Mouse (Mus musculus) gastrocnemius, postnatal 4 days (tissue): Measurements from ENCODE around the gene Fgfr1op2. TPM values are rescaled to one million over a fixed set of nuclear protein-coding genes. Genes with fewer than 3 reads are reported as not detected.
"Not testable (repeated sequence)": the region's sequence is repeated elsewhere in the genome, so short reads cannot be mapped to it uniquely, and the experiment has no call there.

ENCODE experiments used
- DNase-seq, 2 experiments: peaks; one replicate each; pipeline ENCODE4 v3.0.0; 2021 to 2022; ENCODE audit warnings: low spot score in 2 of 2, mixed read lengths in 2 of 2
- long read RNA-seq, 2 experiments: library from polyadenylated mRNA; stranded (forward); transcript quantifications; one replicate each; pipeline ENCODE4 v2.0.0; 2021
- total RNA-seq, 2 experiments: library from RNA; stranded (reverse); gene quantifications; 2 replicates each; pipeline ENCODE4 v1.2.3; 2021

Fgfr1op2 gene
- 10 to 100 TPM; 52.2 to 52.4 TPM for total RNA-seq
- long read RNA-seq, experiment 1, transcript Fgfr1op2-203 (6 exons, 2,766 nt), result minor isoform, 18 of 94 reads
- long read RNA-seq, experiment 1, transcript Fgfr1op2-204 (7 exons, 2,880 nt), result major isoform, 57 of 94 reads
- long read RNA-seq, experiment 1, transcript Fgfr1op2-202 (5 exons, 918 nt), result minor isoform, 10 of 94 reads
- long read RNA-seq, experiment 1, partial matches to known transcripts, result 4 of 94 reads
- long read RNA-seq, experiment 1, other reads (novel, unspliced or antisense), result 5 of 94 reads
- long read RNA-seq, experiment 2, transcript Fgfr1op2-202 (5 exons, 918 nt), result minor isoform, 13 of 112 reads
- long read RNA-seq, experiment 2, transcript Fgfr1op2-204 (7 exons, 2,880 nt), result major isoform, 66 of 112 reads
- long read RNA-seq, experiment 2, transcript Fgfr1op2-203 (6 exons, 2,766 nt), result minor isoform, 22 of 112 reads
- long read RNA-seq, experiment 2, partial matches to known transcripts, result 3 of 112 reads
- long read RNA-seq, experiment 2, other reads (novel, unspliced or antisense), result 8 of 112 reads

DNA sequence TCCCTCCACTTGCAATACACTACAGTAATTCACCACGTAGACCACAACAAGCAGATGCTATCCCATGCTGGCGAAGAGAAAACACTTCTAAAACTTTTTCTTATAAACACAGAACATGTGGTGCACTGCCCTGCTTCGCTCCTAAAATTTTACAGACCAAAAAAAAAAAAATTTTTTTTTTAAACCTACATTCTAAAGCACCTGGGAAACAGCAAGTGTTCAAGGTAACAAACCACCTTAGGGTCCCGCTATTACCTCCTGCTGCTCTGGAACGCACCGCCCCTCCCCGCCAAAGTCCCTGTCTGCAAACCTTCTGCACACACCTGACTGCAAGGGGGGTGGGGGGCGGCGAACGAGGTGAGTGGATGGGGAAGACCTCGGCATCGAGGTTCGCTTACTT, at the start of gene Fgfr1op2:
Fgfr1op2 (plus strand) TSS at position 301 of the 400 bp plus-strand sequence.
- DNase-seq, result no peak

DNA sequence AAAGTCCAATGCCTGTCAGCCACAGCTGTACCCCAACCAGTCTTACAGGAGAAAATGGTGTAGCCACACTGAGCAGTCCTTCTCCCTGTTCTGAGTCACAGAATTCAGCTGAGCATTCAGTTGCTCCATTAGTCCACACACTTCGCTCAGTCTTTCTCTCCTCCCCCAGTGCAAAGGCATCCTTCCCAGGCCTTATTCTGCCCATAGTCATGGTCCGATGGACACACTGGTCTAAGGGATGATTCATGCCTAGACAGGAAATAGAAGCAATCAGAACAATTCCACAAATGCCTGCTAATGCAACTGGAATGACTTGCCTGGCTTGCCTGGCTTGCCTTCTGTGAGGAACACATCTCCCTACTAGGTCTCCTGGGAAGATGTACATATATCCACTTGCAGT, 49.5 kb upstream of the Fgfr1op2 start:
- DNase-seq, result no peak

DNA sequence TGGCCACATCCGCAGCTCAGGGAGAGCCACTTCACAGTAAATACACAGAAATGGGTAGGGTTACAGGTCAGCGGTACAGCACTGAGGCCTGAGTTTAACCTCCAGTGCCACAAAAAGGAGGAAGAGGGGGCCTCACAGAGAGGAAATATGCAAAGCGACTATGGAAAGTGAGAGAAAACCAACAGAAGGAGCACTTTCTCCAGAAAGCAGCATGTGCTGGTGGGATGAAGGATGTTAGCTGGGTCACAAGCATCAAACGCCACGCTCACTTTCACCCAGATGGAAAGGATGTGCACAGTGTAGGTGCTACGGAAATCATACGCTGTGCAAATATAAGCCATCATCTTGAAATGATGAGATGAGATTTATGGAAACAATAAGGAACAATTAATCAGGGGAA, 46.6 kb upstream of the Fgfr1op2 start:
- no peak for DNase-seq

DNA sequence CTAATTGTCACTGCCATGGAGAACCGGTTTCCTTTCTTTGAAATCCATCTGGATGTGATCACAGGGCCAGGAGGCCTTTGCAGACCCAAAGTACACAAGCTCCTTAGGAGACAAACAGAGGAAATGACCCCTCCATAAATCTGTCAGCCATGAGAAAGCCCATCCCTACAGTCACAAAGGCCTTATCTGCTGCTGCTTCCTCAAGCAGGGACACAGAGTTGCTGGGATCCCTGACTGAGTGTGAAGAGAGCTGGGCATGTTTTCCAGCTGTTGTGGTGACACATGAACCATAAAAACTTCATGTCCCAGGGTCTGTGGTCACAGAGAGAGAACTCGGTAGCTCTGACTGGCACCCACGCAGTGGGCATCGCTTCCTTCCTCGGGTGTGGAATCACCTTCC, 46.2 kb upstream of the Fgfr1op2 start:
- no peak for DNase-seq

DNA sequence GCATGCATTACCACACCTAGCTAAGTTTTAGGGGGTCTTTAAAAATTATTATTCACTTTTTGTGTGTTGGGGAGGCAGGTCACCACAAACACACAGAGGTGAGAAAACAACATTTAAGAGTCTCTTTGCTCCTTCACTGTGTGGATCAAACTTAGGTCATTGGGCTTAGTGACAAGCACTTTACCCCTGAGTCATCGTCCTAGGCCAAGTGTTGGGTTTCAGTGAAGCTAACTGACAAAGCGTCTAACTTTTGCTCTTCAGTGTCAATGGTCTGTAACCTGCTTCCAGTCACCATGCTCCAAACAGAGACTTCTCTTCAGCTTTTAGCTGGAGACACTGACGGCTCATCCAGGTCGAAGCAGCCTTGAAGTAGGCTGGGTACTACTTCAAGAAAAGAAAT, 43.9 kb upstream of the Fgfr1op2 start:
- DNase-seq, result no peak

DNA sequence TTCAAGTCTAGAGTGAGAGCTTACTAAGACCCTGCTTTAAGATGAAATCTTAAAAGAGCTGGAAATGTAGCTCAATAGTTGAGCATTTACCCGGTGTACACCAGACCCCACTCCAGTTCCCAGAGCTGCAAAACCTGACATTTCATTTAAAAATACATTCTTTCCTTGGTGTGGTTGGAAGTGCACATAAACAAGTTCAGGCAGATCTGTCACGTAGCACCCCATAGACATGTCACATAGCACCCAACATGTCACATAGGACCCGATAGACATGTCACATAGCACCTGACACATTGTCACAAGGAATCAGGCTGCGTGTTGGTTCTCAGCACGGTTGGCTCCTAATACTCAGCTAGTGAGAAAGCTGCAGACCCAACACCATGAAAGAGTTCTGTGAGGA, 41.5 kb upstream of the Fgfr1op2 start:
- DNase-seq, result no peak

DNA sequence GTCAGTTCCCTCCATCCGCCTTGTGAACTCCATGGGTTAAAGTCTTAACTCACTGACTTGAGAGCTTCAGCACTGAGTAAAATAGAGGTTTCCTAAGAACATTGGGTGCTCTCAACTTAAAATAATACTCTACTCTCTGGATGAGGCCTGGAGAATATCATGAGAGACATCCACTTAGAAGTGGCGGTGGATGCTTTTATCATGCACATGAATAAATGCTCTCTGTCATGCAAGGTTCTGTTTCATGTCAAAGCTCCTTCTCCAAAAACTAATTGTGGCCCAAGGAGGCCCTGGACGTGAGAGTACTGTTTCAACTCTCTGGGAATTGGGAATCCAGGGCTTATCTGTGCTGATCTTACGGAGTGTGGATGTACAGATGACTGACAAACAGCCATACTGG, 39.9 kb upstream of the Fgfr1op2 start:
- no peak for DNase-seq

DNA sequence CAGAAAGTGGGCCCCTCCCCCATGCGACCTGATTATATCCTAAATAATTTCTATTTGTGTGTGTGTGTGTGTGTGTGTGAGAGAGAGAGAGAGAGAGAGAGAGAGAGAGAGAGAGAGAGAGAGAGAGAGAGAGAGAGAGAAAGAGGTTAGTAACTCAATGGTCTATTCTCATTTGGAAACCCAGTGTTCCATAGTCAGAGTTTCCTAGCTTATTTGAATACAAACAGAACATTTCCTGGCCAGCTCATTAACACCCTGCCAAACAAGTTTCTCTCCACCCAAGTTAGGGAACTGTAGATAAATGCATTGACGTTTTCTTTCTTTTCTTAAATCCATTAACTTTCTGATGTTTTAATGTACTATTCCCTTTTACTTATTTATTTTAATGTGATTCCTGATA, 38.9 kb upstream of the Fgfr1op2 start:
- DNase-seq, result no peak

DNA sequence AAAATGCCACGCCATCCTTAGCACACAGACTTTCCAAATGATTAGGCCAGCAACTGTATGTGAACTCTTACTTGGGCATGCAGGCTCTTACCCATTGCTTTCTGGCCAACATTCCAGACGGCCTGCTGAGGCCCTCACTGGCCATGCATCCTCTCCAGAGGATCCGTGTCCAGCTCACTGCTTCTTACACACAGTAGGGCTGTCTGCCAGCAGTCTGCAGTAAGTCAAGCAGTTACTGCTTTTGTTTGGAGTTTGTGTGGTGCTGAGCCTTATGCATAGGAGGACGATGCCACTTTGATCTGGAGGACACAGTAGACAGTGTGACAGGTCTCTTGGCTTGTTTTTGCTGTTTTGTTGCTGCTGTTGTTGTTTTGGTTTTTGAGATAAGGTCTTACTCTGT, 38.3 kb upstream of the Fgfr1op2 start:
- DNase-seq, result no peak

DNA sequence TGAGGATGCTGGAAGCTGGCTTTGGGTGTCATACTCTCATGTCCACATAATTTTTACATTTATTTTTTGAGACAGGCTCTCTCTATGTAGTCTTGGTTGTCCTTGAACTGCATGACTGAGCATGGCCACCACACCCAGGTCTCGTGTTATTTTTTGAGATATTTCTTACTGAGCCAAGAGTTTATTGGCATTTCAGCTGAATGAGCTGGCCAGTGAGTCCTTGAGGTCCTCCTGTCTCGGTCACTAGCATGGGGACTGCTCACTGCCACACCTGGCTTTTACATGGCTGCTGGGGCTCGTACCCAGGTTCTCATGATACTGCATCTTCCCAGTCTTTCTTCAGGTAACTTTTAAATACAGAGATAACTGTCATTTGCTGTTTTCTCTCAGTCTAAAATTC, 36.6 kb upstream of the Fgfr1op2 start:
- no peak for DNase-seq

DNA sequence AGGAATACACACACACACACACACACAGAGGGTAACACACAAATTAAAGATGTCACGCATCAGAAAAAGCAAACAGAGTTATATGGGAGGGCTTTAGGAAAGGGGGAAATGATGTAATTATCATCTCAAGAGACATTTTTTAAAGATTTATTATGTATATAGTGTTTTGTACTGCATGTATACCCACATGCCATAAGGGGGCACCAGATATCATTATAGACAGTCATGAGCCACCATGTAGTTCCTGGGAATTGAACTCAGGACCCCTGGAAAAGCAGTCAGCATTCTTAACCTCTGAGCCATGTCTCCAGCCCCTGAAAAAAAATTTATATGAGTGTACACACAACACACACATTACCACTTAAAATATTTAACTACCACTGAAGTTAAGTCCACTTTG, 32.4 kb upstream of the Fgfr1op2 start:
- no peak for DNase-seq

DNA sequence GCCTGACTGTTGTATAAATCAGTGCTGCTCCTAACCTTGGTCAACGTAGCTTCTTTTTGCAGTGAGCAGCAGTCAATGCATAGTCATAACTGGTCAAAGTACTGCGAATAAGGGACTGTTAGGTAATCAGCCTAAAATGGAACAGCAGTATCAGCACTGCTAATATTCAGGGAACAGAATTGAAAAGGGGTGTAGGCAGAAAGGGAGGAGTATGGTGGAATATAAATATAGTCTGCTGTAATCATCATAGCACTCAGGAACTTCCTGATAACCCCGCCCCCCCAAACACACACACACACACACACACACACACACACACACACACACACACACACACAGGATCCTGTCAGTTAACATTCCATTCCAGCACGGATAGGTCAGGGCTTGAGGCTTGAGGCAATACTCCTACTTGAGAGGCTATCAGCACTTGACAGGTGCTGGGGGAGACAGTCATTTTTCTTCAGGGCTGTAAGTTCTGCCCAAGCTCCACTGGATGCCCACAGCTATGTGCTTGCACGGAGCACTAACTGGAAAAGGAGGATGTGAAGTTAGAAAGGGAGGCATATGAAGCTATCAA, 31.6 kb upstream of the Fgfr1op2 start:
- DNase-seq, result no peak

DNA sequence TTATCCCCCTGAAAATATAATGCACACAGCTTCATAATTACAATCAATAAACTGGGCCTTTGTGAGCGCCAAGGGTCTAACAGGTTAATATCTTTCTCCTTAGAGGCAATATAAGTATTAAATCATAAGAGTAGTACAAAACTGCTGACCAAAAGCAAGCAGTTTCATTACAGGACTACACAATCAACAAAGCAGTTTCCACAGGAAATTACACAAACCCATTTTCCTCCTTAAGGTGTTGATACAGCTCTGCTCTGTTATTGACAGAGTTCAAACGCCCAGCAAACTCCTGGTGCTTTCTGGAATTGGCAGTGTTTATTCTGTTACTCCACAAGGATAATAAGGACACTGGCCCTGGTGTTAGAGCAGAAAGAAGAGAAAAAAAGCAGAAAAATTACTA, 26.6 kb upstream of the Fgfr1op2 start:
- DNase-seq, result no peak

DNA sequence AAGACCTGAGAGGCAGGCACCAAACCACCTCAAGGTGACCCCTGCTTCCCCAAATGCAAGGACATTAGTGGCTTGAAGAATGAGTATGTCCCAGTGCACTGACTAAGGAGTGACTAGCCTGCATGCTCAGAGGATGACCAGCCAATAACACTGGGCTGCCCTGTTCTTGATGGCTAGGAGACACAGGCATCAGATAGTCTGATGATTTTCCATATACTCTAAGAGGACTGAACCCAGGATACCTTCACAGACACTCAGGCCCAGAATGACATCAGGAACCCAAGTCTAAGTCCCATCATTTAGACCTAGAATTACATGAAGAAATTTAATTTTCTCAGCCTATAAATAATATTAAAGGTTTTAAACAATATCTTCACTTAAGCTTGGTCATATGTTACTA, 25.7 kb upstream of the Fgfr1op2 start:
- DNase-seq, result no peak

DNA sequence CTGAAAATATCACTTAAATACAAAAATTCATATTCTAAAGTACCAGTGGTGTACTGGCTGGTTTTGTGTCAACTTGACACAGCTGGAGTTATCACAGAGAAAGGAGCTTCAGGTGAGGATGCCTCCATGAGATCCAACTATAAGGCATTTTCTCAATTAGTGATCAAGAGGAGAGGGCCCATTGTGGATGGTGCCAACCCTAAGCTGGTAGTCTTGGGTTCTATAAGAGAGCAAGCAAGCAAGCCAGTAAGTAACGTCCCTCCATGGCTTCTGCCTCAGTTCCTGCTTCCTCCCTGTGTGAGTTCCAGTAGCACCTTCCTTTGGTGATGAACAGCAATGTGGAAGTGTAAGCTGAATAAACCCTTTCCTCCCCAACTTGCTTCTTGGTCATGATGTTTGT, 14.5 kb upstream of the Fgfr1op2 start:
- DNase-seq, result not testable (repeated sequence)

DNA sequence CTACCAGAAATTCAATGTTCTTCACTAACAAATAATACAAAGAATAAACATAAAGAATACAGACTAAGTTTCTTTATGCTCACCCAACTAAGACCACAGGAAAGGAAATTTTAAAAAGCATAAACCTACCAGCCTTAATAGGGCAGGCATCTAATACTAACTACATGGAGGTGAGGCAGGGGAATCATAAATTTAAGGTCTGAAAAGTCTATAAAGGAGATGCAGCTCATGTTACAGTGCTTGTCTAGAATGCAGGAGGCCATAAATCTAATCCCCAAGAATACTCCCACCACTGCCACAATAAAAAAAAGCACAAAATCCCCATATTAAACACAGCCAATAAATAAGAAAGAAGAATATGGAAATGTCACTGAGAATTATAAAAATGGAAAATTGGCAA, 4.9 kb upstream of the Fgfr1op2 start:
- no peak for DNase-seq

DNA sequence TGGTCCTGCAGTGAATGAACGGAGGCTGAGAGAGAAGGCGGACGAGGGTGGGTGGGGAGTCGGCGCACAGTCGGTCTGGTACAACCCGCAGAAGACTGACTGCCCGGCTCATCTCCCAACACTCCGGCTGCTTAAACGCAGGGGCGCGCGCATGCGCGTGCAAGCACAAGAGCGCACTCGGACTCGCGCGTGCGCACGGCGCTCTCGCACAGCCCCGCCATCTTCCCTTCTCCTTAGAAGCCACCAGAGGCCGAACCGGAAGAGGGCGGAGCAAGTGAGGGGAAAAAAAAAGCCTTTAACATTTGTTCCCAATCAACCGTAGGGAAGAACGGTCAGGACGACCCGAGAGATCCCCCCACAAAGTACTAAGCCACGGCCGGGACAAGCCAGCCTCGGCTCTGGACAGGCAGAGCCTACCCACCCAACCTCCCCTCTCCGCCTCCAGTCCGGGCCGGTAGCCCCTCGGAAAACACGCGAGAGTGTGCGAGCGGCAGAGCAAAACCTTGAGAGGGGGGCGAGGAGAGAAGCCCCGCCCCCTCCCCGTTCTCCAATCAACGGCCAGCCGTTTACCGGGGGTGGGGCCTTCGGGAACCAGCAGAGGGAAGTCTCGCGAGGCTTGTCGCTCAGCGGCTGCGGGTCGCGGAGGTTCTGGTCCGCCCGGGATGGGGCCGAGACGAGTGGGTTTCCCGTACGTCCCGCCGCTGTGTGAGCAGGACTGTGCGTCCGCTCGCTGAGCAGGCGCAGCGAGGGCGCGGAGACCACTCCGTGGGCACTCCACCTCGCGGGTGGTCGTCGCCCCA, 507 bp downstream of the Fgfr1op2 start, which contains the start of gene Ints13:
Ints13 (minus strand) TSS at position 526 of the 800 bp plus-strand sequence.
- peak; percentile 97 to 98 for DNase-seq

DNA sequence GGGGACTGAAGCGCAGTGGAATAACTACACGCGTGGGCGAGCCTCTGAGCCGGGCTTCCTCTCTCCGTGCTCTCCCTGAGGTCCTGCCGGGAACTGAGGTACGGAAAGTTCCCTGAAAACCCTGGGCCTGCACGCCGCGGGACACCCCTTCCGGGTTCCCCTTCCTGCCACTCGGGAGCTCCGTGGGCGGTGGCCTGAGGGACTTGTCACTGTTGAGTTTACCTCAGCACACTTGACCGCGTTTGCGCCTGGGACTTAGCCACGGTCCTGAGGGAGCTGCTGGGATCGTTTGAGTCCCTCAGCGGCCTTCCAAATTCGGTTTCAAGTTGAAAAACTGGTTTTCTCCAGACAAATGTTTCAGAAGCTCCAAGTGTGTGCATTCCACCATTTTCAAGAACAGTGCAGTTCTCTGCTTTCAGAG, 1.1 kb downstream of the Fgfr1op2 start:
- DNase-seq, result peak; percentile 55 to 70

DNA sequence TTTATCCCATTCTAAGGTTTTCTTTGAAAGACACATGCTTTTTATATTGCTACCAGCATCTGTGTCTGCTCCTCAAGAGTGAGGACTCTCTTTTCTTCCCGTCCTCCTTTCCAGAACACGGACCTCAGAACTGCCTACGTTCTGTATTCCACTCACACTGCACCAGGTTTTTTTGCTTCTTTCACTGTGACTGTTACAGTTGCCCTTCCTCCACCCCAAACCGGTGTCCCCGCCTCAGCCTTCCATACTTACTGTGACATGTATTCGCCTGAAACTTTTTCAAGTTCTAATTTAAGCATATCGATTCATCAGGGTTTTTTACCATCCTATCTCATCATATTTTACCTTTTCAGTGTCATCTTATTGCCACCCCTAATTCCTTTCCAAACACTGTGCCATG, 1.6 kb downstream of the Fgfr1op2 start:
- DNase-seq, result no peak

DNA sequence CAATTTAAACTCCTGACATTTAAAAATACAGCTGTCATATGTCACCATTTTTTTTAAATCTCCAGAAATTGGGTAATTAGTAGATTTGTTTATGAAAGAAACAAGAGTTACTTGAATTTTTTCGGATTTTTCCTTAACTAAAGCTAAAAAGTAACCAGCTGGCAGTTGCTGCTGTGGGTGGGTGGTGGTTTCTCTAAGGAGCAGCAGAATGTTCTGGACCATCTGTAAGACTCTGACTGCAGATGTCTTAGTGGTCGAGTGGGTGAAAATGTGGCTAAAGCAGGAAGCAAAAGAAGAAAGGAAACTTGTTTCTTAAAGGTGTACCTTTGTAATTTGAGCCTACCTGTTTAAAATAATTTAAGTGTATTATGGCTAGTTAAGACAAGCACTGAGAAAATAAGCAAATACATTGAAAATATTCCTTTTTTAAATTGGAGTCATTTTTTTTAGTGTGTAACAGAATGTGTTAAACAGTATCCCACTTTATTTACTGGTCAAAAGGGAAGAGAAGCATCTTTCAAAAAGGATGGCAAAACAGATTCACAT, 3.5 kb downstream of the Fgfr1op2 start:
- no peak for DNase-seq

DNA sequence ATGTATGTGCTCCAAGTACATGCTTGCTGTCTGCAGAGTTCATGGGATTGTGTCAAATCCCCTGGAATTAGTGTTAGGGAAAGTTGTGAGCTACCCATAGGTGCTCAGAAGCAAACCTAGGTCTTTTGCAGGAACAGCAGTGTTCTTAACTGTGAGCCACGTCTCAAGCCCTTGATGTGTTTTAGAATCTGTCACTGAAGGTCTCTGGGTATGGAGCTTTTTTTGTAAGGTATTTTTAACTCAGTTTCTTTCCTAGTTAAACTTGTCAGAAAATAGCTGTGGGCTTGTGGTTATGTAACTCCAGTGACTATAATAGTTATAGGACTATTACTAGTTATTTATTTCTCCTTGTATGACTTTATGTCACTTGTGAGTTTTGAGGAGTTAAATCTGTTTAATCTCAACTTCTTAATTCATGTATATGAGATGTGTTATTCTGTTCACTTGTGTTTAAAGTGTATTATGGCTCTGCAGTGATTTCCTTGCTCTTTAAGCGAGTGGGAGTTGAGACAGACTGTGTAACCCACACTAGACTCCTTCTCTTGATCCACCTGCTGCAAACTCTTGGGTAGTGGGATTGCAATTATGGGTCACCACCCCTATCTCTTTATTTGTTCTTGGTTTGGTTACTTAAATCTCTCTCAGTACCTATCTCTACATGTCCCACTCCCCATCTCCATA, 6.5 kb downstream of the Fgfr1op2 start:
- no peak for DNase-seq
